Mouse (Mus musculus) cortical plate, adult 2 months (tissue): ENCODE measurements around the gene Wbp2nl.

Experiments used
- CTCF ChIP-seq: fragments of 200-500 bp; IDR thresholded peaks from 2 replicates; pipeline ENCODE4 v1.5.1; 2011; ENCODE audit warnings: mild to moderate bottlenecking, control low read depth, low read length; ENCODE audit not compliant: insufficient read depth; ENCODE audit errors: extremely low read depth
- POLR2A ChIP-seq: fragments of 200-500 bp; IDR thresholded peaks from 2 replicates; pipeline ENCODE4 v1.6.1; 2011; ENCODE audit warnings: mild to moderate bottlenecking, low read length, control low read depth; ENCODE audit not compliant: insufficient read depth; ENCODE audit errors: extremely low read depth

DNA sequence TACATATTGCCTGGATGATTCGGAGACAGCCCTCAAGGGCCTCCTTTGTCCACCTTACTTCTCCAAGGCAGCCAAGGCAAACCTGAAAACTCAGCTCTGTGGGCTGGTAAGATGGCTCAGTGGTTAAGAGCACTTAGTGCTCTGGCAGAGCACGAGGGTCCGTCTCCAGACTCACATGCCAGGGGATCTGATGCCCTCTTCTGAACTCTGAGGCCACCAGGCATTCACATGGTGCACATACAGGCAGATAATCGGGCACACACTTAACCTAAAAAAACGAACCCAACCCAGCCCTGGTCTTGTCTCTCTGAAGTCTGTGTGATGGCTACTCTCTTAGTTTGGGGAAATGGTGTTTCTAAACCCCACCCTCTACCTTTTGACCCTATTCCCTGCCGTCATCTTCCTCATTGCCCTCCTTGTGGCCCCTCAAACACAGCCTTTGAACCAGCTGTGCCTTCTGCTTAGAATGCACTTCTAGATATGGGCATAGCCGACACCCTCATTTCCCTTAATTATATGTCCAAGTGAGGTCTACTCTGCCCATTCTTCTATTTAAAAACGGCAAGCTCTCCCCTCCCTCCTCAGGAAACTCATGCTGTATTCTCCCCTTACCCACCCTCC, 41.0 kb downstream of the Wbp2nl start:
- TF ChIP-seq POLR2A (no peak), CTCF (no peak)
